Mouse (Mus musculus) midbrain, embryonic 16.5 days (tissue): ENCODE measurements at regions not wholly inside any gene's neighbourhood (a gene's known extent, or its start where the extent isn't known, plus 50 kb on each side); places are given as distances from the start of the nearest gene placed in this dataset. TPM values are rescaled to one million over a fixed set of nuclear protein-coding genes. Genes with fewer than 3 reads are reported as not detected.

Experiments used
- microRNA-seq: library from miRNA; unstranded; fragments of <30 nt; microRNA quantifications from one replicate; pipeline ENCODE4, GENCODE M21; 2017

Small RNAs in the stretch of these regions (microRNA-seq; reads per million reads assigned to microRNA genes)
- not detected for gene Gm27392
